Mouse (Mus musculus) midbrain, postnatal 0 days (tissue): ENCODE results near the gene Duxbl3. TPM values are rescaled to one million over a fixed set of nuclear protein-coding genes. Genes with fewer than 3 reads are reported as not detected.
"Not testable (repeated sequence)": the region's sequence is repeated elsewhere in the genome, so short reads cannot be mapped to it uniquely, and the experiment has no call there.

Source experiments
- ATAC-seq: fragments of 200-750 bp; cut with Nextera tagmentation; 2 replicates; pipeline ENCODE4 v1.8.0; 2017; ENCODE audit warnings: moderate number of reproducible peaks, mild to moderate bottlenecking, moderate TSS enrichment, moderate library complexity; ENCODE audit not compliant: low FRiP score
- DNase-seq: peaks from one replicate; pipeline ENCODE4 v3.0.0-alpha.2; 2015; ENCODE audit warnings: low spot score
- H3K27ac ChIP-seq: fragments of 300-500 bp; sonication (generic); 2 replicates; pipeline ENCODE4 v1.5.1; 2014; ENCODE audit warnings: low read depth, mild to moderate bottlenecking, low read length, mixed read lengths
- H3K27me3 ChIP-seq: fragments of 300-500 bp; sonication (generic); 2 replicates; pipeline ENCODE4 v1.6.1; 2014; ENCODE audit warnings: low read length, control low read depth, mixed read lengths; ENCODE audit not compliant: insufficient read depth
- H3K36me3 ChIP-seq: fragments of 300-500 bp; sonication (generic); 2 replicates; pipeline ENCODE4 v1.6.1; 2014; ENCODE audit warnings: low read length, control low read depth, mixed read lengths; ENCODE audit not compliant: insufficient read depth
- H3K4me1 ChIP-seq: fragments of 300-500 bp; sonication (generic); 2 replicates; pipeline ENCODE4 v1.6.1; 2014; ENCODE audit warnings: mild to moderate bottlenecking, control low read depth, antibody characterized with exemption, low read length, mixed read lengths; ENCODE audit not compliant: insufficient read depth
- H3K4me2 ChIP-seq: fragments of 300-500 bp; sonication (generic); 2 replicates; pipeline ENCODE4 v1.6.1; 2014; ENCODE audit warnings: low read depth, mild to moderate bottlenecking, low read length, mixed read lengths; ENCODE audit not compliant: poor library complexity, severe bottlenecking
- H3K4me3 ChIP-seq: fragments of 300-500 bp; sonication (generic); 2 replicates; pipeline ENCODE4 v1.5.1; 2014; ENCODE audit warnings: low read depth, mild to moderate bottlenecking, low read length, moderate library complexity
- H3K9ac ChIP-seq: fragments of 300-500 bp; sonication (generic); replicated peaks from 2 replicates; pipeline ENCODE4 v1.6.1; 2014; ENCODE audit warnings: mild to moderate bottlenecking, low read length, moderate library complexity, mixed read lengths; ENCODE audit not compliant: poor library complexity, severe bottlenecking
- H3K9me3 ChIP-seq: fragments of 300-500 bp; sonication (generic); 2 replicates; pipeline ENCODE4 v1.6.1; 2016; ENCODE audit warnings: low read length, control low read depth
- CTCF ChIP-seq: IDR thresholded peaks from 2 replicates; pipeline ENCODE4 v1.5.1; 2016; ENCODE audit warnings: antibody characterized with exemption, mild to moderate bottlenecking
- WGBS: fragments of 180-500 bp; shearing (Covaris S2); extraction: QIAGEN DNeasy Blood & Tissue Kit; methylation state at CpG from one replicate; pipeline ENCODE4 v1.1.7; 2014; 5-methylcytosine and 5-hydroxymethylcytosine counted together
- polyA plus RNA-seq: library from polyadenylated mRNA; unstranded; fragments of >200 nt; fragmentation: Nextera tagmentation; extraction: Ambion mirVana; gene quantifications from 2 replicates; pipeline ENCODE4 v1.2.1, GENCODE M21; 2015
- total RNA-seq: library from RNA; depleted of rRNA; stranded (reverse); fragments of >200 nt; gene quantifications from 2 replicates; pipeline ENCODE4 v1.2.3, GENCODE M21; 2014; rRNA removed

Gene Duxbl3
- 0.66 and 2.5 TPM in 2 replicates for total RNA-seq
- polyA plus RNA-seq: 2.4 and 2.6 TPM in 2 replicates

- peak; percentile 91 for ATAC-seq
- H3K9me3 ChIP-seq, H3K4me3 ChIP-seq, H3K27me3 ChIP-seq, H3K4me1 ChIP-seq, H3K36me3 ChIP-seq, DNase-seq, H3K9ac ChIP-seq, H3K4me2 ChIP-seq, H3K27ac ChIP-seq: not testable (repeated sequence)
- WGBS: no CpG with 5 or more reads among the region's 25 CpGs
Measured at GRCm38 (mm10) chr14:26257756-26258617, at the start of gene Duxbl3. TSS of gene Duxbl3 (plus strand) at chr14:26257962.

- H3K36me3 ChIP-seq, H3K9me3 ChIP-seq, H3K9ac ChIP-seq, H3K4me1 ChIP-seq, ATAC-seq, H3K27ac ChIP-seq, H3K4me2 ChIP-seq, H3K4me3 ChIP-seq, DNase-seq, H3K27me3 ChIP-seq: not testable (repeated sequence)
- no CpG with 5 or more reads among the region's 5 CpGs for WGBS
Measured at GRCm38 (mm10) chr14:26216233-26217000, 41.3 kb upstream of the Duxbl3 start.

- H3K4me1 ChIP-seq, H3K9me3 ChIP-seq, H3K4me2 ChIP-seq, DNase-seq, H3K4me3 ChIP-seq, H3K36me3 ChIP-seq, H3K9ac ChIP-seq, H3K27me3 ChIP-seq, ATAC-seq, H3K27ac ChIP-seq: not testable (repeated sequence)
- WGBS: no CpG with 5 or more reads among the region's 2 CpGs
Measured at GRCm38 (mm10) chr14:26237183-26237582, 20.6 kb upstream of the Duxbl3 start.

- H3K36me3 ChIP-seq, H3K27ac ChIP-seq, H3K4me1 ChIP-seq, H3K9me3 ChIP-seq, H3K27me3 ChIP-seq, H3K9ac ChIP-seq, DNase-seq, H3K4me3 ChIP-seq, H3K4me2 ChIP-seq: not testable (repeated sequence)
- no CpG with 5 or more reads among the region's 6 CpGs for WGBS
- ATAC-seq: peak; percentile 13; the same call in 1 of the 2 replicates
Measured at GRCm38 (mm10) chr14:26258729-26259128, 967 bp downstream of the Duxbl3 start.

- DNase-seq, ATAC-seq, H3K4me1 ChIP-seq, H3K27ac ChIP-seq, H3K4me3 ChIP-seq, H3K9me3 ChIP-seq, H3K27me3 ChIP-seq, H3K4me2 ChIP-seq, H3K36me3 ChIP-seq, H3K9ac ChIP-seq: not testable (repeated sequence)
- WGBS: no CpG with 5 or more reads among the region's 2 CpGs
Measured at GRCm38 (mm10) chr14:26286737-26287136, 29.0 kb downstream of the Duxbl3 start.

- H3K9ac ChIP-seq: no peak overlapping the region
- H3K27me3 ChIP-seq: no peaks in the 10 kb centered on the region
- no peak for TF ChIP-seq CTCF
- no peak for ATAC-seq
- H3K9me3 ChIP-seq: no peaks in the 10 kb centered on the region
- H3K4me1 ChIP-seq: no peaks in the 10 kb centered on the region
- WGBS: 100% methylated on average over 1 of the region's 1 CpGs
- H3K4me3 ChIP-seq: no peak overlapping the region
- DNase-seq: no peak
- no peak overlapping the region for H3K4me2 ChIP-seq
- no peak overlapping the region for H3K27ac ChIP-seq
- H3K36me3 ChIP-seq: no peaks in the 10 kb centered on the region
Measured at GRCm38 (mm10) chr14:26293859-26294258, 36.1 kb downstream of the Duxbl3 start.
